Mouse (Mus musculus) kidney, adult 11 months (tissue): ENCODE measurements around the gene Nrbp1.

Experiments used
- DNase-seq: peaks from one replicate; pipeline ENCODE4 v3.0.0; 2022

Gene Nrbp1

GRCm38 (mm10) chr5:31240637-31241521 lies at the start of gene Nrbp1, which contains the start of gene Gm9970:
Nrbp1 (plus strand) TSS chr5:31240864.
Gm9970 (minus strand) TSS chr5:31241232.
- DNase-seq = peak; percentile 96

- no peak for DNase-seq
These were observed 48.4 kb upstream of the Nrbp1 start for GRCm38 (mm10) chr5:31192045-31192938.

GRCm38 (mm10) chr5:31192939-31193630 lies 47.6 kb upstream of the Nrbp1 start, which contains the start of the genes Snx17 and Eif2b4:
Snx17 (plus strand) TSS chr5:31193227.
Eif2b4 (minus strand) TSS chr5:31193430.
- DNase-seq = peak; percentile 99

- DNase-seq = no peak
These were observed 46.9 kb upstream of the Nrbp1 start for GRCm38 (mm10) chr5:31193631-31194281.

- no peak for DNase-seq
These were observed 45.9 kb upstream of the Nrbp1 start for GRCm38 (mm10) chr5:31194486-31195485.

- DNase-seq = no peak
These were observed 45.0 kb upstream of the Nrbp1 start for GRCm38 (mm10) chr5:31195671-31196070.

GRCm38 (mm10) chr5:31196207-31196606 lies 44.5 kb upstream of the Nrbp1 start:
- DNase-seq = no peak

- no peak for DNase-seq
These were observed 43.6 kb upstream of the Nrbp1 start for GRCm38 (mm10) chr5:31197072-31197471.

GRCm38 (mm10) chr5:31198170-31198569 lies 42.5 kb upstream of the Nrbp1 start:
- no peak for DNase-seq

- DNase-seq = no peak
These were observed 41.9 kb upstream of the Nrbp1 start for GRCm38 (mm10) chr5:31198616-31199320.

- DNase-seq = peak; percentile 20
These were observed 41.3 kb upstream of the Nrbp1 start for GRCm38 (mm10) chr5:31199321-31199892.

- peak; percentile 19 for DNase-seq
These were observed 40.8 kb upstream of the Nrbp1 start for GRCm38 (mm10) chr5:31199893-31200292.

GRCm38 (mm10) chr5:31200327-31200768 lies 40.3 kb upstream of the Nrbp1 start:
- DNase-seq = peak; percentile 18

- DNase-seq = no peak
These were observed 39.5 kb upstream of the Nrbp1 start for GRCm38 (mm10) chr5:31201042-31201741.

GRCm38 (mm10) chr5:31201742-31202590 lies 38.7 kb upstream of the Nrbp1 start, which contains the start of gene Zfp513:
Zfp513 (minus strand) TSS chr5:31202303.
- peak; percentile 99 for DNase-seq

- peak; percentile 30 for DNase-seq
These were observed 37.7 kb upstream of the Nrbp1 start for GRCm38 (mm10) chr5:31202933-31203332.

GRCm38 (mm10) chr5:31203866-31204265 lies 36.8 kb upstream of the Nrbp1 start:
- DNase-seq = no peak

GRCm38 (mm10) chr5:31204421-31204820 lies 36.2 kb upstream of the Nrbp1 start:
- no peak for DNase-seq
